9 mouse cellular contexts compared by ENCODE assay signal in genomic region chr3:51310098-51310497, GRCm38 (mm10). TPM values are rescaled to one million over a fixed set of nuclear protein-coding genes. Genes with fewer than 3 reads are reported as not detected.
DNase-seq lines count a peak whose midpoint lies in the region; ATAC-seq and TF ChIP-seq lines count a peak whose summit lies in the region.
"Had no signal": no experiment of that assay in that cellular context is flagged by ENCODE, and none has a peak within 500 bp of the region (broad histone marks: within the 10 kb centered on the region; RNA-seq: fewer than 3 reads in every experiment).

No protein-coding gene starts in this region.

- no peaks in the 10 kb centered on the region for H3K27me3 ChIP-seq in hindbrain, embryonic 10.5 days (ENCODE audit: insufficient read depth, poor library complexity, severe bottlenecking)
- no peaks in the 10 kb centered on the region for H3K27me3 ChIP-seq in hindbrain, embryonic 11.5 days (ENCODE audit: control insufficient read depth, insufficient read depth, low read length)
- no peaks in the 10 kb centered on the region for H3K27me3 ChIP-seq in midbrain, postnatal 0 days (ENCODE audit: insufficient read depth, low read length)
- no peaks in the 10 kb centered on the region for H3K27me3 ChIP-seq in midbrain, embryonic 11.5 days (ENCODE audit: control insufficient read depth, insufficient read depth, low read length)
- no peaks in the 10 kb centered on the region for H3K27me3 ChIP-seq in heart, embryonic 12.5 days (replicated peaks)
- H3K27me3 ChIP-seq in neural tube, embryonic 14.5 days (ENCODE audit: control insufficient read depth, insufficient read depth, low read length): no peaks in the 10 kb centered on the region

- no peak for DNase-seq in hindbrain, embryonic 10.5 days (ENCODE audit: low spot score)
- DNase-seq in hindbrain, embryonic 11.5 days (ENCODE audit: low spot score): no peak
- peak; percentile 30 for DNase-seq in midbrain, postnatal 0 days (ENCODE audit: low spot score)
- DNase-seq in midbrain, embryonic 11.5 days (ENCODE audit: low spot score, missing footprints): no peak
- no peak for DNase-seq in right cerebral cortex, postnatal 36 days (ENCODE audit: low spot score in 2 of 2)
- DNase-seq: right cerebral cortex, postnatal 14 days had no signal

- H3K36me3 ChIP-seq in hindbrain, embryonic 10.5 days: peaks cover 52% of the 10 kb centered on the region
- no peaks in the 10 kb centered on the region for H3K36me3 ChIP-seq in hindbrain, embryonic 11.5 days (ENCODE audit: control insufficient read depth, insufficient read depth, low read length)
- H3K36me3 ChIP-seq in midbrain, postnatal 0 days (ENCODE audit: insufficient read depth, low read length): no peaks in the 10 kb centered on the region
- peaks cover 5% of the 10 kb centered on the region; the same call in 1 of the 2 replicates for H3K36me3 ChIP-seq in midbrain, embryonic 11.5 days (ENCODE audit: control insufficient read depth, insufficient read depth, low read length)
- peaks cover 14% of the 10 kb centered on the region for H3K36me3 ChIP-seq in heart, embryonic 12.5 days
- peaks cover 3% of the 10 kb centered on the region; the same call in 1 of the 2 replicates for H3K36me3 ChIP-seq in neural tube, embryonic 14.5 days (ENCODE audit: control insufficient read depth, insufficient read depth, low read length)

- no peak overlapping the region for H3K9ac ChIP-seq in hindbrain, embryonic 11.5 days (ENCODE audit: low read depth, low read length)
- no peak overlapping the region for H3K9ac ChIP-seq in midbrain, postnatal 0 days (replicated peaks; ENCODE audit: low read length, poor library complexity, severe bottlenecking)
- no peak overlapping the region for H3K9ac ChIP-seq in midbrain, embryonic 11.5 days (ENCODE audit: low read length)
- H3K9ac ChIP-seq in heart, embryonic 12.5 days: peak overlapping the region; percentile 39
- H3K9ac ChIP-seq in neural tube, embryonic 14.5 days (replicated peaks; ENCODE audit: low read depth, low read length): no peak overlapping the region

- no peak overlapping the region for H3K4me3 ChIP-seq in hindbrain, embryonic 10.5 days
- no peak overlapping the region for H3K4me3 ChIP-seq in hindbrain, embryonic 11.5 days (ENCODE audit: low read depth, low read length)
- no peak overlapping the region for H3K4me3 ChIP-seq in midbrain, postnatal 0 days (ENCODE audit: low read depth, low read length)
- no peak overlapping the region for H3K4me3 ChIP-seq in midbrain, embryonic 11.5 days (ENCODE audit: low read depth, low read length)
- no peak overlapping the region for H3K4me3 ChIP-seq in heart, embryonic 12.5 days
- no peak overlapping the region for H3K4me3 ChIP-seq in neural tube, embryonic 14.5 days (ENCODE audit: low read depth, low read length)
- H3K4me3 ChIP-seq: left cerebral cortex, adult 2 months had no signal

- H3K4me2 ChIP-seq in hindbrain, embryonic 11.5 days (replicated peaks; ENCODE audit: low read depth, low read length): no peak overlapping the region
- H3K4me2 ChIP-seq in midbrain, postnatal 0 days (ENCODE audit: low read depth, low read length, poor library complexity, severe bottlenecking): no peak overlapping the region
- no peak overlapping the region for H3K4me2 ChIP-seq in midbrain, embryonic 11.5 days
- H3K4me2 ChIP-seq in heart, embryonic 12.5 days: peak overlapping the region; percentile 47
- no peak overlapping the region for H3K4me2 ChIP-seq in neural tube, embryonic 14.5 days (ENCODE audit: low read depth, low read length)

- WGBS in hindbrain, embryonic 10.5 days: 36% methylated on average over 7 of the region's 7 CpGs
- 40% methylated on average over 7 of the region's 7 CpGs for WGBS in hindbrain, embryonic 11.5 days
- 23% methylated on average over 7 of the region's 7 CpGs for WGBS in midbrain, postnatal 0 days
- WGBS in midbrain, embryonic 11.5 days: 38% methylated on average over 7 of the region's 7 CpGs
- 28% methylated on average over 7 of the region's 7 CpGs for WGBS in heart, embryonic 12.5 days
- WGBS in neural tube, embryonic 14.5 days: 29% methylated on average over 7 of the region's 7 CpGs

- H3K4me1 ChIP-seq in hindbrain, embryonic 10.5 days (replicated peaks): peaks cover 15% of the 10 kb centered on the region
- H3K4me1 ChIP-seq in hindbrain, embryonic 11.5 days (replicated peaks; ENCODE audit: control insufficient read depth, insufficient read depth, low read length): no peaks in the 10 kb centered on the region
- H3K4me1 ChIP-seq in midbrain, postnatal 0 days (ENCODE audit: insufficient read depth, low read length): no peaks in the 10 kb centered on the region
- H3K4me1 ChIP-seq in midbrain, embryonic 11.5 days (ENCODE audit: control insufficient read depth, insufficient read depth, low read length): no peaks in the 10 kb centered on the region
- peaks cover 34% of the 10 kb centered on the region for H3K4me1 ChIP-seq in heart, embryonic 12.5 days (replicated peaks)
- no peaks in the 10 kb centered on the region for H3K4me1 ChIP-seq in neural tube, embryonic 14.5 days (ENCODE audit: control insufficient read depth, insufficient read depth, low read length)

- H3K27ac ChIP-seq in hindbrain, embryonic 10.5 days: peak overlapping the region; percentile 75
- H3K27ac ChIP-seq in hindbrain, embryonic 11.5 days (ENCODE audit: low read depth, low read length): no peak overlapping the region
- no peak overlapping the region for H3K27ac ChIP-seq in midbrain, postnatal 0 days (ENCODE audit: low read depth, low read length)
- no peak overlapping the region for H3K27ac ChIP-seq in midbrain, embryonic 11.5 days (ENCODE audit: low read depth, low read length)
- peak overlapping the region; percentile 63 for H3K27ac ChIP-seq in heart, embryonic 12.5 days (ENCODE audit: poor library complexity, severe bottlenecking)
- peak overlapping the region; percentile 46; the same call in 1 of the 2 replicates for H3K27ac ChIP-seq in neural tube, embryonic 14.5 days (ENCODE audit: low read depth, low read length)
- H3K27ac ChIP-seq: left cerebral cortex, adult 2 months had no signal

- TF ChIP-seq CTCF in midbrain, postnatal 0 days (IDR thresholded peaks at IDR 0.05): no peak

- H3K9me3 ChIP-seq in hindbrain, embryonic 10.5 days: no peaks in the 10 kb centered on the region
- no peaks in the 10 kb centered on the region for H3K9me3 ChIP-seq in hindbrain, embryonic 11.5 days (ENCODE audit: control insufficient read depth, low read length)
- no peaks in the 10 kb centered on the region for H3K9me3 ChIP-seq in midbrain, postnatal 0 days (ENCODE audit: low read length)
- no peaks in the 10 kb centered on the region for H3K9me3 ChIP-seq in midbrain, embryonic 11.5 days (ENCODE audit: control insufficient read depth, low read length)
- no peaks in the 10 kb centered on the region for H3K9me3 ChIP-seq in heart, embryonic 12.5 days (replicated peaks)
- no peaks in the 10 kb centered on the region for H3K9me3 ChIP-seq in neural tube, embryonic 14.5 days (ENCODE audit: control insufficient read depth, low read length)

- no peak for ATAC-seq in hindbrain, embryonic 11.5 days (ENCODE audit: low FRiP score)
- no peak for ATAC-seq in midbrain, postnatal 0 days (ENCODE audit: low FRiP score)
- no peak for ATAC-seq in midbrain, embryonic 11.5 days (ENCODE audit: low FRiP score)
- peak; percentile 54 for ATAC-seq in heart, embryonic 12.5 days (ENCODE audit: insufficient number of reproducible peaks, low FRiP score)
- ATAC-seq in neural tube, embryonic 14.5 days (ENCODE audit: low read depth): no peak

RNA-seq across cellular contexts. Expression of gene Elf2, which starts 30.4 kb away (rescaled TPM):
- polyA plus RNA-seq in hindbrain, embryonic 10.5 days (2016; fragmentation: Nextera tagmentation; extraction: Ambion mirVana): 35.4 and 40.5 TPM in 2 replicates
- polyA plus RNA-seq in hindbrain, embryonic 11.5 days (2014; fragmentation: Nextera tagmentation; extraction: Ambion mirVana): 45.4 and 48.7 TPM in 2 replicates
- 38.7 and 45.6 TPM in 2 replicates for total RNA-seq in midbrain, postnatal 0 days (2014; rRNA removed)
- polyA plus RNA-seq in midbrain, postnatal 0 days (2015; fragmentation: Nextera tagmentation; extraction: Ambion mirVana): 22.2 and 26.1 TPM in 2 replicates
- 42.8 and 47.4 TPM in 2 replicates for polyA plus RNA-seq in midbrain, embryonic 11.5 days (2014; fragmentation: Nextera tagmentation; extraction: Ambion mirVana)
- 45.5 and 57.7 TPM in 2 replicates for polyA plus RNA-seq in heart, embryonic 12.5 days (2016; fragmentation: Nextera tagmentation; extraction: Ambion mirVana)
- polyA plus RNA-seq in neural tube, embryonic 14.5 days (2014; fragmentation: Nextera tagmentation; extraction: Ambion mirVana): 28.1 and 29.4 TPM in 2 replicates

Comparison
In these comparisons a context has a peak if more than half of its experiments do, and no peak if none do; other contexts are left out.
1. H3K27ac ChIP-seq: peak in hindbrain, embryonic 10.5 days (single experiment), heart, embryonic 12.5 days (single experiment) and neural tube, embryonic 14.5 days (single experiment); none in hindbrain, embryonic 11.5 days (single experiment), midbrain, postnatal 0 days (single experiment) and midbrain, embryonic 11.5 days (single experiment).